Mouse (Mus musculus): ENCODE results near the gene Dirc2. TPM values are rescaled to one million over a fixed set of nuclear protein-coding genes. Genes with fewer than 3 reads are reported as not detected.
A peak's percentile ranks its signal among the peaks of the same experiment; 100 is the strongest.

Dirc2 gene
- total RNA-seq (2014; rRNA removed; ENCODE audit: low replicate concordance), result 38.3 and 39.8 TPM in 2 replicates
- polyA plus RNA-seq (2015; fragmentation: Nextera tagmentation; extraction: Ambion mirVana), result 15.3 and 16.1 TPM in 2 replicates

DNA sequence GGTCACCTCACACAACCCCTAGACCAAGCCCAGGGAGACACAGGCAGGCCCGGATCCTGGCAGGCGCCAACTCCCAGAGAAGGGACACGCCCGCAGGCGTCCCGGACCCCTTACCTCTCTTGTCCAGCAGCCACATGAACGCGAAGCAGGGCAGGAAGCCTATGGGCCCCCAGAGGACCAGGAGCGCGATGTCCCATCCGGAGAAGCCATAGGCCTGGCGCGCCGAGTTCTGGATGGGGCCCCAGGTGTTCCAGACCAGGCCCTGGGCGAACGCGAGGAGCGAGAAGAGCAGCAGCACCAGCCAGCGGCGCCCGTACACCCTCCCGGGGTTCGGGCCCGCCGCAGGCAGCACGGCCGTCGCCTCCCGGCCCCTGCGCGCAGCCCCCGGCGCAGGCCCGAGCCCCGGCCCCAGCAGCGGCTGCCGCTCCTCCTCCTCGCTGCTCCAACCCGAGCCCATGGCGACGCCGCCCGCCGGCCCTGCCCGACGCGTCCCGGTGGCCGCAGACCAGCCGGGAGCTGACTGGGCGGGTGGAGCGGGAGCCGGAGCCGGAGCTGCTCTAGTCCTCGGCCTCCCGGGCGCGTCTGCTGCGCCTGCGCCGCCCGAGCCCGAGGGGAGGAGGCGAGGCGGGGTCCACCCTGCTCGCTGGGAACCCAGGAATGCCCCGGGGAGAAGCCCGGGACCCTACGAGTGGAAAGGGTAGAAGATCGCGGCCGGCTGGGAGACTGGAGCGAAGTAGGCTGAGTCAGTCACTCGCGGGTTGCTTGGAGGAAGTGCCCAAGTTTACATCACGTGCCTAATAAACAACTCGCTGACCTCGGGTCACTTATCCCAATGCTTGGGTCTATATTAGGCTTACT lies at the start of gene Dirc2:
TSS of gene Dirc2 (minus strand) at position 572 of the 858 bp plus-strand sequence.
- Histone ChIP-seq H3K9ac (replicated peaks; ENCODE audit: low read depth, low read length) (peak within 1 kb of the TSS; percentile 89), H3K27me3 (ENCODE audit: control insufficient read depth, insufficient read depth, low read length) (no peaks in the 10 kb centered on the region), H3K4me1 (ENCODE audit: control insufficient read depth, insufficient read depth) (peaks cover 23% of the 10 kb centered on the region), H3K9me3 (replicated peaks; ENCODE audit: control insufficient read depth, low read length) (no peaks in the 10 kb centered on the region), H3K27ac (ENCODE audit: low read depth) (peak within 1 kb of the TSS; percentile 74), H3K36me3 (replicated peaks; ENCODE audit: control insufficient read depth, insufficient read depth, low read length) (no peaks in the 10 kb centered on the region), H3K4me3 (ENCODE audit: low read depth, low read length) (peak within 1 kb of the TSS; percentile 78), H3K4me2 (ENCODE audit: low read depth, low read length) (peak within 1 kb of the TSS; percentile 88)
- peak; percentile 55 for DNase-seq (ENCODE audit: low spot score)
- peak; percentile 84 for ATAC-seq (ENCODE audit: insufficient read depth, low read depth)
- TF ChIP-seq CTCF (IDR thresholded peaks at IDR 0.05; ENCODE audit: low read depth) (no peak), EP300 (IDR thresholded peaks at IDR 0.05; ENCODE audit: low read depth) (no peak)
- WGBS, result under 1% methylated on average over 78 of the region's 78 CpGs

DNA sequence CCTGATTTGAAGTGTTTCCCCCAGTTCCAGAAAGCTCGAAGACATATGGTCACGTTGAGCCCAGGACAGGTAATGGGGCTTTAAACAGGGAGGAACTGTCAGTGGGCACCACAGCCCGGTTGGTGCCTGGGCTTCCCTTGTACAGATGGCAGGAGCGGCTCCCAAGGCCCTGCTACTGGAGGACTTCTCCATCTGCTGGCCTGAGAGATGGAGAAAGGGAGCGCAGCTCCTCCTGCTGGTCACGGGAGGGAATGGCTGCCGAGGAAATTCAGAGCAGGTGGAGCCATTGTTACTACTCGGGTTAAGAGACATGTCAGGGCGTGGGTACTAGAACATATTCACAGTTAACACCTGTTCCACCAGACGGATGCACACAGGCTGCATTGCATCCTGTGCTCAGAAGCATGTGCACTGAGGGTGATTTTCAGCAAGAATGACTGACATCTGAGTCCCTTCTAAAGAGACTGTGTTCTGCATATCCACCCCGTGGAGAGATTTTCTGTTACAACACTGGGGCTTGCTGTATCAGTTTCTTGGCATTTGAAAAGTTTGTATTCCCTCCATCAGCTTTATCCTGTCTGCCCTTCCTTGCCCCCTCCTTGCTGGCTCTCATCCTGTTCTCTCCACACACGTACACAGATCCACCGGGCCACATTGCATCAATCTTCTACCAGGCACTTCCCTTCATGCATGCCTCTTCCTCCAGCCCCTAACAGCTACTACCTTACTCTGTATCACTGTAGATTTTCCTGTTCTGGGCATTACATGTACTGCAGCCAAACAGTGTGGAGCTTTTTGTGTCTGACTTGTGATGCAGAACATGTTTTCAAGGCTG lies 48.3 kb upstream of the Dirc2 start:
- peak; percentile 76 for ATAC-seq (ENCODE audit: insufficient read depth, low read depth)
- TF ChIP-seq CTCF (IDR thresholded peaks at IDR 0.05; ENCODE audit: low read depth) (peak; percentile 100), EP300 (IDR thresholded peaks at IDR 0.05; ENCODE audit: low read depth) (no peak)
- Histone ChIP-seq H3K9me3 (replicated peaks; ENCODE audit: control insufficient read depth, low read length) (no peaks in the 10 kb centered on the region), H3K36me3 (replicated peaks; ENCODE audit: control insufficient read depth, insufficient read depth, low read length) (0 out of 2 replicates have a peak, but pooled peaks cover 4% of the 10 kb centered on the region), H3K4me2 (ENCODE audit: low read depth, low read length) (no peak overlapping the region), H3K4me1 (ENCODE audit: control insufficient read depth, insufficient read depth) (no peaks in the 10 kb centered on the region), H3K4me3 (ENCODE audit: low read depth, low read length) (no peak overlapping the region), H3K9ac (replicated peaks; ENCODE audit: low read depth, low read length) (no peak overlapping the region), H3K27ac (ENCODE audit: low read depth) (no peak overlapping the region), H3K27me3 (ENCODE audit: control insufficient read depth, insufficient read depth, low read length) (no peaks in the 10 kb centered on the region)
- WGBS, result 33% methylated on average over 13 of the region's 13 CpGs
- DNase-seq (ENCODE audit: low spot score), result peak; percentile 59

DNA sequence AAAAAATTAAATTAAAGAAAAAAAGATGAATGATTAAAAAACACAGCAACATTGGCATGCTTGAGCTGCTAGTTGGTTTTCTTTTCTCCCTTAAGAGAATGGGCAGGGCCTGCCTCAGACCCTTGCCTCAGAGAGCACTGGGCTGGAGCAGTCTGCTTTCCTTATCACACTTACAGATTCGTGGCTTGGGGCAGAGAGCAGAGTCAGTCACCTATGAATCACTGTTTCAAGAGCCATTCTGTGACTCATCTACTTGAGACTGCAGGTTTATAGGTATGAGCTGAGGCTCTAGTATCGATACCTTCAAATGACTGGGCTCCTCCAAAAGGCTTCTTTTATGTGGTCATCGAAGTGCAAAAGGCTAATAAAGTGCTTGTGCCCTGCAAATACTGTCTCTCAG lies 44.0 kb upstream of the Dirc2 start:
- no peaks in the 10 kb centered on the region for H3K27me3 ChIP-seq (ENCODE audit: control insufficient read depth, insufficient read depth, low read length)
- H3K4me3 ChIP-seq (ENCODE audit: low read depth, low read length), result no peak overlapping the region
- no peaks in the 10 kb centered on the region for H3K9me3 ChIP-seq (replicated peaks; ENCODE audit: control insufficient read depth, low read length)
- H3K36me3 ChIP-seq (replicated peaks; ENCODE audit: control insufficient read depth, insufficient read depth, low read length), result no peaks in the 10 kb centered on the region
- no peaks in the 10 kb centered on the region for H3K4me1 ChIP-seq (ENCODE audit: control insufficient read depth, insufficient read depth)
- no peak overlapping the region for H3K9ac ChIP-seq (replicated peaks; ENCODE audit: low read depth, low read length)
- H3K27ac ChIP-seq (ENCODE audit: low read depth), result no peak overlapping the region
- H3K4me2 ChIP-seq (ENCODE audit: low read depth, low read length), result no peak overlapping the region
- DNase-seq (ENCODE audit: low spot score) (no peak), ATAC-seq (ENCODE audit: insufficient read depth, low read depth) (no peak)
- 68% methylated on average over 3 of the region's 3 CpGs for WGBS
- TF ChIP-seq CTCF (IDR thresholded peaks at IDR 0.05; ENCODE audit: low read depth) (no peak), EP300 (IDR thresholded peaks at IDR 0.05; ENCODE audit: low read depth) (no peak)

DNA sequence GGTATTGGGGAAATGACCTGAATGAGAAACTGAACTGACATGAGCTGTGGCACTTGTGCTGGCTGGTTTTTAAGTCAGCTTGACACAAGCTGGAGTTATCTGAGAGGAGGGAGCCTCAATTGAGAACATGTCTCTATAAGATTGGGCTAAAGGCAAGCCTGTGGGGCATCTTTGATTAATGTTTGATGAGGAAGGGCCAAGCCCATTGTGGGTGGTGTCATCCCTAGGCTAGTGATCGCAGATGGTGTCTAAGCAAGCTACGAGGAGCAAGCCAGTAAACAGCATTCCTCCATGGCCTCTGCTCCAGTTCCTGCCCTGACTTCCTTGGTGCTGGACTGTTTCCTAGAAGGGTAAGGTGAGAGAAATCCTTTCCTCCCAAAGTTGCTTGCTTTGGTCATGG lies 39.7 kb upstream of the Dirc2 start:
- ATAC-seq (ENCODE audit: insufficient read depth, low read depth) (no peak), DNase-seq (ENCODE audit: low spot score) (no peak)
- Histone ChIP-seq H3K4me2 (ENCODE audit: low read depth, low read length) (no peak overlapping the region), H3K36me3 (replicated peaks; ENCODE audit: control insufficient read depth, insufficient read depth, low read length) (no peaks in the 10 kb centered on the region), H3K9ac (replicated peaks; ENCODE audit: low read depth, low read length) (no peak overlapping the region), H3K4me1 (ENCODE audit: control insufficient read depth, insufficient read depth) (peaks cover 11% of the 10 kb centered on the region; the same call in 1 of the 2 replicates), H3K9me3 (replicated peaks; ENCODE audit: control insufficient read depth, low read length) (no peaks in the 10 kb centered on the region), H3K27ac (ENCODE audit: low read depth) (no peak overlapping the region), H3K4me3 (ENCODE audit: low read depth, low read length) (no peak overlapping the region), H3K27me3 (ENCODE audit: control insufficient read depth, insufficient read depth, low read length) (no peaks in the 10 kb centered on the region)
- 98% methylated on average over 2 of the region's 2 CpGs for WGBS
- no peak for TF ChIP-seq CTCF (IDR thresholded peaks at IDR 0.05; ENCODE audit: low read depth)
- no peak for TF ChIP-seq EP300 (IDR thresholded peaks at IDR 0.05; ENCODE audit: low read depth)

DNA sequence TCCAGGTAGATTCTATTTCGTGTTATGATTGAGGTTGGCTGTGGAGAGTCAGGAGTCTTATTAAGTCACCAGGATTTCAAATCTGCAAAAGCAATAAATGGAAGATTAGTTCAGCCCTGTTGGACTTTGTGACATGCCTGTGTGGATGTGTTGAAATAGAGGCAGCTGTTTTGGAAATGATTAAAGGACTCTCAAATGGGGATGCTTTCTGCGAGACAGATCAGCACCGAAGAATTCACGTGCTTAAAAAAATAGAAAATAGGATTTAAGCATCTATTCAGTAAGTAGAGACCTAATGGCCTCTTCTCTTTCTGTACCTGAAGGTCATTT lies 38.5 kb upstream of the Dirc2 start:
- no peak for TF ChIP-seq CTCF (IDR thresholded peaks at IDR 0.05; ENCODE audit: low read depth)
- TF ChIP-seq EP300 (IDR thresholded peaks at IDR 0.05; ENCODE audit: low read depth), result no peak
- no peak overlapping the region for H3K4me3 ChIP-seq (ENCODE audit: low read depth, low read length)
- no peak overlapping the region for H3K4me2 ChIP-seq (ENCODE audit: low read depth, low read length)
- DNase-seq (ENCODE audit: low spot score), result no peak
- no peaks in the 10 kb centered on the region for H3K36me3 ChIP-seq (replicated peaks; ENCODE audit: control insufficient read depth, insufficient read depth, low read length)
- H3K27me3 ChIP-seq (ENCODE audit: control insufficient read depth, insufficient read depth, low read length), result no peaks in the 10 kb centered on the region
- ATAC-seq (ENCODE audit: insufficient read depth, low read depth), result no peak
- H3K27ac ChIP-seq (ENCODE audit: low read depth), result no peak overlapping the region
- H3K9ac ChIP-seq (replicated peaks; ENCODE audit: low read depth, low read length), result no peak overlapping the region
- peaks cover 11% of the 10 kb centered on the region; the same call in 1 of the 2 replicates for H3K4me1 ChIP-seq (ENCODE audit: control insufficient read depth, insufficient read depth)
- H3K9me3 ChIP-seq (replicated peaks; ENCODE audit: control insufficient read depth, low read length), result no peaks in the 10 kb centered on the region
- WGBS, result 81% methylated on average over 4 of the region's 4 CpGs
